Mouse (Mus musculus) granulocyte monocyte progenitor cell, adult 5-6 weeks (primary cell): ENCODE results near the gene Gpa33. TPM values are rescaled to one million over a fixed set of nuclear protein-coding genes. Genes with fewer than 3 reads are reported as not detected.

Source experiments
- ATAC-seq: replicated peaks from 2 replicates; pipeline ENCODE4 v1.8.0; 2016; ENCODE audit warnings: mild to moderate bottlenecking, moderate TSS enrichment, inconsistent platforms; ENCODE audit not compliant: poor library complexity, severe bottlenecking
- total RNA-seq, 2 experiments: library from RNA; stranded (forward) in 1 of 2; stranded (reverse) in 1 of 2; fragments of 200-712, 200-1000 nt in 1 of 2; fragments of >200 nt in 1 of 2; fragmentation: Nextera tagmentation in 1 of 2; gene quantifications; 2 replicates each; pipeline ENCODE4 v1.2.3; 2014 to 2017

The Gpa33 gene
- total RNA-seq, 2 experiments from 2014 or later = not detected

- no peak for ATAC-seq
Observed at GRCm38 (mm10) chr1:166160111-166160510, 30.1 kb downstream of the Gpa33 start.

- ATAC-seq = peak; percentile 76
Observed at GRCm38 (mm10) chr1:166160569-166161445, 30.8 kb downstream of the Gpa33 start.

- ATAC-seq = no peak
Observed at GRCm38 (mm10) chr1:166164580-166164979, 34.5 kb downstream of the Gpa33 start.

DNA sequence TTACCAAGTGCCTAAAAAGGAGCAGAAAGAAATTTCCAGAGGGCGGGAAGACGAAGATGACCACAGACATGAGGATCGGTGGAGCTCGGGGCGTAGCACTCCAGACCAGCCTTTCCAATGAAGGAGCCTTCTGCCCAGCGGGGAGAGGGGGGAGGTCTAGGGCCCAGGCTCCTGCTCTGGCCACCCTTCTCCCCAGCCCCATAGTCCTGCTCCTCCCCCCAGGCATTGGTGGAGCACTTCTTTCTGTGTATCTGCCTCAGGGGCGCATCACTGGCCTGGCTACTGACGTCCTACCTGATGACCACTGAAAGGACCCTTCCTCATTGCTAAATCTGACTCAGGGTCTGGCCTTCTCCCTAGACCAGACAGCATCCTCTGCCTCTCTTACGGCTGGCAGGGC is 35.1 kb downstream of the Gpa33 start:
- no peak for ATAC-seq

DNA sequence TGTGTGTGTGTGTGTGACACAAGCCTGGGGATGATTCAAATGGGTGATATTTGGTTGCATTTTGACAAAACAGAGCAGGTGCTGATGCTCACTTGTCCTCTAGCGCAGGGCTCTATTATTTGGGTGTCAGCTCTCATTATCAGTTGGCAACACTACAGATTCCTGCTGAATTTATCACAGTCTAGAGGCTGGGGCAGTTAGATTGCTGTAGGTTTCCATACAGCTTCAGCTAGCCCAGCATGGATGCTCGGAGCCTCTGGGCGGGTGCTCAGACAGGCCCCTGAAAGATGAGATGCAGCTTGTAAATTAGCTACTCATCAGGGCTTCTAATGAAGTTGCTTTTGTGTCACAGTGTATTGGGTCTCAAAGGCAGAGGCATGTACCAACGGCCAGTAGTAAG is 37.4 kb downstream of the Gpa33 start:
- no peak for ATAC-seq

DNA sequence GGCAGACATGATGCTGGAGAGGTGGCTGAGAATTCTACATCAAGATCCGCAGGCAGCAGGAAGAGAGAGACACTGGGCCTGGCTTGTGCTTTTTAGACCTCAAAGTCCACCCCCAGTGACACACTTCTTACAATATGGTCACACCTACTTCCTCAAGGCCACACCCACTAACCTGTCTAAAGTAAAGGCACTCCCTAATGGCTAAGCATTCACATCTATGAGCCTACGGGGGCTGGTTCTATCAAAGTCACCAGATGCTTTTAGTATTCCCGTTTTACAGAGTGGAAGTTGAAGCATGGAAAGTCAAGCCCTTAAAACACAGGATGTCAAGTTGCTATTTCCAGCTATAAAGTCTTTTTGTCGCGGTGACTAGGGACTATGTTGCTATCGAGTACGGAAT is 38.0 kb downstream of the Gpa33 start:
- ATAC-seq = no peak

- ATAC-seq = no peak
Observed at GRCm38 (mm10) chr1:166169713-166170112, 39.7 kb downstream of the Gpa33 start.

- ATAC-seq = no peak
Observed at GRCm38 (mm10) chr1:166170852-166171251, 40.8 kb downstream of the Gpa33 start.

GRCm38 (mm10) chr1:166172992-166173391 is 43.0 kb downstream of the Gpa33 start:
- no peak for ATAC-seq

- no peak for ATAC-seq
Observed at GRCm38 (mm10) chr1:166173621-166174020, 43.6 kb downstream of the Gpa33 start.

GRCm38 (mm10) chr1:166181510-166181909 is 51.5 kb downstream of the Gpa33 start:
- ATAC-seq = no peak

DNA sequence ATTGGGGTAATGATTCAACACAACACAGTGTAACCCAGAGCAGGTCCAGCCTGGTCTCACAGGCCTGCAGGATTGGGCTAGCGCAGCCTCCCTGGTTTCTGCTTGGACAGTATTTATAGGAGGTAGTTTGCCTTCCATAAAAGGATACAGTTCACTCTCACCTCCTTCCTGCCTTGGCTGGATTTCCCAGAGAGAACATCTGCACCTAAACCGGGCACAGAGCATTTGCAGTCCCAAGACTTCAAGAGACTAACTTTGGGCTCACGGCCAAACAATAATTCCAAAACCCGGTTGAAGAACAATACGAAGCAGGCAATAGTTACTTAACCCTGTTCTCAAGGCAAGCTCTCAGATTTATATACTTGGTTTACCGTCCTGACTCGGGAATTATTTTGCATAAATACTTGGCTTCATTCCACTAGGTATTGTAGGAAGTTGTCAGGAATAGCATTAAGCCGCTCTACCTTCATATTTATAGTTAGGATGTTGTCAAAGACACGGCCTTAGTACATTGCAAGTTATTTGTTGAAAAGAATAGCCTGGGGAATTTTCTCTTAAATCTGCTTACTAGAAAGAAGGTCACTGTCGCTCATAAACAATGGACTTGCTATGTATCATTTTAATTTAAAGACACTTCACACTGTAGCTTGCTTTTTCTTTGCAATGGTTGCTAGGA is 53.1 kb downstream of the Gpa33 start:
- no peak for ATAC-seq

GRCm38 (mm10) chr1:166184391-166185229 is 54.6 kb downstream of the Gpa33 start:
- no peak for ATAC-seq

DNA sequence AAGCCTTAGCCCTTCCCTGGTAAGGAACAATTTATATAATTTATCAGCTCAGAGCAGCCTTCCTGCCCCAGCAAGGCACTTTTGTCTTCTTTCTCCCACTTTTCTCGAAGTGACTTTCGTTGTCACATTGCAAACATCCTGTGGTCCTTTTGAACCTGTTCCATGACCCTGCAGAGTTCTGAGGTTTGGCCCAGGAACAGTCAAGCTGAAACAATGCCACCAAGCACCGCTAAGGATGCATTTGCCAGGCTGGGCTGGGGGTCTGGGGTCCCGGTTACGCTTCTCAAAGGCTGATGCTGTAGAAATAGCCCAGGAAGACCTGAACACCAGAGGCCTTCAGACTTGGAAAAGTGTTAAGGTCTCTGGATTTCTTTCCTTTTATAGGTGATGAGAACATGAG is 55.3 kb downstream of the Gpa33 start:
- ATAC-seq = no peak

GRCm38 (mm10) chr1:166189821-166190220 is 59.8 kb downstream of the Gpa33 start:
- ATAC-seq = no peak

GRCm38 (mm10) chr1:166204171-166204570 is 74.1 kb downstream of the Gpa33 start:
- ATAC-seq = peak; percentile 76

DNA sequence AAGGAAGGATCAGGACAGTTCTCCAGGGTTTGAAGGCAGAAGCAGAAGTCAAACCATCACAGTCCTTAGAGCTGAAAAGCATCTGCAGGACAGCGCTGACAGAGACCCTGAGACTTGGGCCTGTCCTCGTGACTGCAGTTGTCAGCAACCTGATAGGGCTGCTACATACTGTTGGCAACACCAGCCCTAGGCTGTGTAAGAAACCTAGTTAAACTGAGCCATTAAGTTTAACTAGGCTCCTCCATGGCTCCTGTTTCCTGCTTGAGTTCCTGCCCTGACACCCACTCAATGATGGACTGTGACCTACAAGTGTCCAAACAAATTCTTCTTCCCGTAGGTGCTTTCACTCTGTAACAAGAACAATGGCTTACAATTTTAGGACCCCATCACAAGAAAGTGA is 75.1 kb downstream of the Gpa33 start:
- ATAC-seq = no peak

- ATAC-seq = no peak
Observed at GRCm38 (mm10) chr1:166209371-166209770, 79.3 kb downstream of the Gpa33 start.

DNA sequence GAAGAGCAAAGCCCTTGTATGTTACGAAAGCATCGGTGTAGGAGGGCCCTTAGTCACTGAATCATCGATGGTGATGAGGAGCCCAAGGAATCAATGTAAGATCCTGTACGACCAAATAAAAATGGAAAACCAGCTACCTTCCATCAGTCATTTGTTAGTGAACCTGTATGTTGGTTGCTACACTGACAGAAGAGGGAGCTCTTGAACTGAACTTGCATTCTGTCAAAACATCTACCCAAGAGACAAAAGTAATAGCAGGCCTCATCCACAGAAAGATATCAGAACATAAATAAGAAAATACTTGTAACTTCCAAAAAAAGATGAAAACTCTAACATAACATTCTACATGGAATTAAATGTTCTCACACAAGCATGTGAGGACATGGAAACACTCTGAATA is 84.1 kb downstream of the Gpa33 start:
- ATAC-seq = no peak
